Mouse (Mus musculus) layer of hippocampus, postnatal 25 days (tissue): ENCODE results near the gene Il9r. TPM values are rescaled to one million over a fixed set of nuclear protein-coding genes. Genes with fewer than 3 reads are reported as not detected.

Experiments used
- DNase-seq, 2 experiments: peaks; one replicate each; pipeline ENCODE4 v3.0.0; 2022; ENCODE audit warnings: mixed read lengths in 2 of 2, low spot score in 1 of 2; ENCODE audit errors: extremely low spot score in 1 of 2
- total RNA-seq, 2 experiments: library from RNA; stranded (reverse); gene quantifications; 2 replicates each; pipeline ENCODE4 v1.2.3; 2021

Gene Il9r
- total RNA-seq, 2 experiments from 2014 or later = not detected

GRCm38 (mm10) chr11:32161922-32162804, 37.9 kb downstream of the Il9r start:
- DNase-seq = peak; percentile 95

GRCm38 (mm10) chr11:32161500-32161899, 38.6 kb downstream of the Il9r start:
- DNase-seq = no peak

- DNase-seq = no peak
Measured at GRCm38 (mm10) chr11:32160341-32160740, 39.7 kb downstream of the Il9r start.

DNA sequence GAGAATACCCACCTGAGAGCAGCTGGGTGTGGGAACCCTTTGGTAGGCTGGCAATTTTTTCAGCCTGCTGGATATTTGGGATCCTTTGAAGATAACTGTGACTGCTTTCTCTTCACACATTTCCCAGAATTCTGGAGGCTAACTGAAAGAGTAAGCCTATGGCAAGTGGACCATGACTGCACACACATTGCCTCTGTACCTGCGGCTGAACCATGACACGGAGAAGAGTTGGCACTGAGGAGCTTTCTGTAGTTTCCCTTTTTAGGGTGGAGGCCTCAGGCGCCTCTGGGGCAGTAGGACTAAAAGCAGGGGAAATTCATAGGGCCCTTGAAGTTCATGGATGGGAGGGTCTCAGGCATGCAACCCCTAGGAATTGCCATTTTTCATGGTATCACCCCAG, 40.9 kb downstream of the Il9r start:
- no peak for DNase-seq

GRCm38 (mm10) chr11:32157791-32158594, 42.1 kb downstream of the Il9r start:
- DNase-seq = no peak

GRCm38 (mm10) chr11:32156854-32157630, 43.0 kb downstream of the Il9r start:
- DNase-seq = no peak

GRCm38 (mm10) chr11:32153216-32153615, 46.9 kb downstream of the Il9r start:
- no peak for DNase-seq

DNA sequence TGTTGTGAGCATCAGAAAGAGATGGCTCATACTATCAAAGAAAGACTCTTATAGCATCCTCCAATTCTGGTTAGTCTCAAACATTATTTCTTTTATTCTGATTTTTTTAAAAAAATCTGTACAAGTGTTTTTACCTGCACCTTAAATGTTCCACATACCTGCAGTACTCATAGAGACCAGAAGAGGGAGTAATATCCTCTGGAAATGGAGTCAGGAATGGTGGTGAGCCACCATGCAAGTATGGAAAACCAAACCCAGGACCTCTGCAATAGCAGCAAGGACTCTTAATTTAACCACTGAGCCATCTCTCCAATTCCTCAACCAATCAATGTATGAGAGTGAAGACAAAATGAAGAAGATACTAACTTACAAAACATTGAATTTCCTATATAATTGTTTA, 47.3 kb downstream of the Il9r start:
- DNase-seq = no peak

- DNase-seq = no peak
Measured at GRCm38 (mm10) chr11:32151243-32151642, 48.8 kb downstream of the Il9r start.

DNA sequence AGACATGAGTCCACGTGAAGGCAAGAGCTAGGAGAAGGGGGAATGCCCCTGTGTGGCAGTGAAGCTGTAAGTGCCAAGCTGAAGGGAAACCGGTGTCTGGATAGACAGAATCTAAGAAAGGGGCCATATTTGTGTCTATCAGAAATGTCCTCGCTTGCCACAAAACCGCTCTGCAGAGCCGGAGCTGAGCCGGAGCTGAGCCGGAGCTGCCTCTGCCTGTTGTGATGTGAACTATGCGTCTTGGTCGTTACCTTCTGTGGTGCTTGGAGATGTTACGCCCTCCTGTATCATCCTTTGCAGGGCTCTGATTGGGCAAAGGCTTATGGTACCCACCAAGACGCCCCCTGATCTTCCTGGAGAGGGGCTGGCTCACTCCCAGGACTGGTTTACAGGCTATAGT, 50.5 kb downstream of the Il9r start:
- no peak for DNase-seq

GRCm38 (mm10) chr11:32142771-32143170, 57.3 kb downstream of the Il9r start:
- no peak for DNase-seq

GRCm38 (mm10) chr11:32141627-32142586, 58.2 kb downstream of the Il9r start:
- DNase-seq = no peak

GRCm38 (mm10) chr11:32141034-32141433, 59.0 kb downstream of the Il9r start:
- DNase-seq = peak in 1 of 2 experiments; percentile 82

DNA sequence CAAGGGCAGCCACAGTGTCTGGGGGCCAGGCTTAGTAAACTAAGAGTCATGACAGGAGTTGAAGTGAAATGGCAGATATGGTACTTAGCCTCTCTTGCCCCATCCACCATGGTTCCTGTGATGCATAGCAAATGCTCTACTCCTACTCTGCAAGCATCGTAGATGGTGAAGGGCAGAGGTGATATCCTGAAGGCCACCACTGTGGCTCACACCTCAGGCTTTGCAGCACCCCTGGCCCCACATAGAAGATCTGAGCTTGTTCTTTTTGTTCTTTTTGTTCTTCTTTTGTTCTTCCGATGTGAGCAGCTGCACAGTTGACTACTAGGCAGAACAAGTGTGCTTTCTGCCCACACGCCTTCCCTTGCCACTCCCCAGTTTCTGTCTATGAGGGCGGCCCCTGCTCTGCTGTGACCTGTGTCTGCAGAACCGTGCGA, 60.5 kb downstream of the Il9r start:
- no peak for DNase-seq

DNA sequence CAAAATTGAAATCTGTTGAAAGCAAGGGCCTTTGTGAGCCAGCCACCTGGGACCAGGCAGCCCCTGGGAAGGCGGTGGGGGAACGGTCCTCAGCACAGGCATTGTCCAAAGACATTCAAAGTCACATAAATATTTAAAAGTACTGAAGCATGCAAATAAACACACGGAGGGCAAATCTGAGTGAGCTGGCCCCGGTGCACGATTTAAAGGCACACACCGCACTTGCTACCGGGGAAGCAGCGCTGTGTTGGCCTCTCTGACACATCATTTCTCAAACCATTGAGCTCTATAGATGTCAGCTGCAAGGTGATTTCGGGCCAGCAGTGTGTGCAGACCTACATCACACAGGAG, 61.5 kb downstream of the Il9r start:
- no peak for DNase-seq

GRCm38 (mm10) chr11:32137719-32138613, 62.1 kb downstream of the Il9r start:
- DNase-seq = no peak
